Mouse (Mus musculus) CH12.LX (cell line): ENCODE measurements at regions not wholly inside any gene's neighbourhood (a gene's known extent, or its start where the extent isn't known, plus 50 kb on each side); places are given as distances from the start of the nearest gene placed in this dataset.

ENCODE experiments used
- DNase-seq: peaks from one replicate; pipeline ENCODE4 v3.0.0-alpha.2; 2013; ENCODE audit errors: extremely low read depth
- H3K27ac ChIP-seq: 2 replicates; pipeline ENCODE4 v1.5.1; 2012; ENCODE audit warnings: low read depth, mild to moderate bottlenecking, control low read depth, moderate library complexity; ENCODE audit not compliant: insufficient read depth
- H3K27me3 ChIP-seq: replicated peaks from 2 replicates; pipeline ENCODE3; 2012; ENCODE audit warnings: inconsistent platforms
- H3K36me3 ChIP-seq, 2 experiments: replicated peaks in 1 of 2; 2 replicates each; pipeline versions ENCODE3 to v1.6.1; 2012; ENCODE audit warnings: inconsistent platforms in 1 of 2, low read length in 1 of 2, mild to moderate bottlenecking in 1 of 2, mixed read lengths in 1 of 2, moderate library complexity in 1 of 2; ENCODE audit not compliant: control insufficient read depth in 1 of 2, insufficient read depth in 1 of 2
- H3K4me1 ChIP-seq, 2 experiments: 2 replicates each; pipeline ENCODE4 v1.6.1; 2012; ENCODE audit warnings: inconsistent platforms in 1 of 2, moderate library complexity in 1 of 2; ENCODE audit not compliant: insufficient read depth in 2 of 2, control insufficient read depth in 1 of 2
- H3K4me2 ChIP-seq: 2 replicates; pipeline ENCODE4 v1.6.1; 2012; ENCODE audit warnings: low read depth, mild to moderate bottlenecking, control low read depth; ENCODE audit not compliant: poor library complexity, insufficient read depth, severe bottlenecking
- H3K4me3 ChIP-seq, 3 experiments: fragments of 150-350 bp in 1 of 3; sonication (generic) in 1 of 3; replicated peaks in 1 of 3; 2 replicates each; pipeline versions ENCODE3 to v1.5.1; 2011 to 2012; ENCODE audit warnings: low read depth in 2 of 3, low read length in 2 of 3, mild to moderate bottlenecking in 2 of 3, moderate library complexity in 2 of 3, control low read depth in 1 of 3, improper control_type of control experiment in 1 of 3, inconsistent platforms in 1 of 3, mixed read lengths in 1 of 3; ENCODE audit not compliant: poor library complexity in 1 of 3
- H3K79me2 ChIP-seq: replicated peaks from 2 replicates; pipeline ENCODE4 v1.6.1; 2012; ENCODE audit warnings: mild to moderate bottlenecking, moderate library complexity; ENCODE audit not compliant: control insufficient read depth, poor library complexity, insufficient read depth, severe bottlenecking; ENCODE audit errors: extremely low read depth
- H3K9ac ChIP-seq: 2 replicates; pipeline ENCODE4 v1.6.1; 2012; ENCODE audit warnings: low read depth, mild to moderate bottlenecking, control low read depth, moderate library complexity; ENCODE audit not compliant: insufficient read depth
- H3K9me3 ChIP-seq: replicated peaks from 2 replicates; pipeline ENCODE3; 2012; ENCODE audit warnings: low read length, inconsistent platforms, mixed read lengths
- BHLHE40 ChIP-seq: IDR thresholded peaks from 2 replicates; pipeline ENCODE4 v1.6.1; 2011; ENCODE audit warnings: mild to moderate bottlenecking, low read depth, low read length, improper control_type of control experiment
- CHD2 ChIP-seq: IDR thresholded peaks from 2 replicates; pipeline ENCODE4 v1.6.1; 2011; ENCODE audit warnings: low read length, improper control_type of control experiment
- ELF1 ChIP-seq: IDR thresholded peaks from 2 replicates; pipeline ENCODE4 v1.6.1; 2014; ENCODE audit warnings: low read depth, mild to moderate bottlenecking, inconsistent platforms, low read length, improper control_type of control experiment
- ETS1 ChIP-seq: conservative IDR thresholded peaks from 2 replicates; pipeline ENCODE4 v1.6.1; 2012; ENCODE audit warnings: low read depth, mild to moderate bottlenecking, inconsistent platforms, low read length, improper control_type of control experiment, moderate library complexity
- HCFC1 ChIP-seq: IDR thresholded peaks from 2 replicates; pipeline ENCODE4 v1.6.1; 2012; ENCODE audit warnings: low read depth, mild to moderate bottlenecking, inconsistent platforms, low read length, improper control_type of control experiment
- IRF4 ChIP-seq: IDR thresholded peaks from 2 replicates; pipeline ENCODE4 v1.6.1; 2014; ENCODE audit warnings: low read depth, mild to moderate bottlenecking, inconsistent platforms, low read length, improper control_type of control experiment
- JUN ChIP-seq: IDR thresholded peaks from 2 replicates; pipeline ENCODE4 v1.6.1; 2011; ENCODE audit warnings: low read depth, mild to moderate bottlenecking, low read length, improper control_type of control experiment, moderate library complexity; ENCODE audit not compliant: insufficient read depth
- MAFK ChIP-seq: IDR thresholded peaks from 2 replicates; pipeline ENCODE4 v1.6.1; 2011; ENCODE audit warnings: low read length, improper control_type of control experiment; ENCODE audit not compliant: insufficient replicate concordance
- MAZ ChIP-seq: IDR thresholded peaks from 2 replicates; pipeline ENCODE4 v1.6.1; 2012; ENCODE audit warnings: low read depth, mild to moderate bottlenecking, inconsistent platforms, low read length, improper control_type of control experiment, moderate library complexity
- MYC ChIP-seq: IDR thresholded peaks from 2 replicates; pipeline ENCODE4 v1.6.1; 2011; ENCODE audit warnings: low read depth, mild to moderate bottlenecking, improper control_type of control experiment, low read length
- NELFE ChIP-seq: IDR thresholded peaks from 2 replicates; pipeline ENCODE4 v1.6.1; 2011; ENCODE audit warnings: low read depth, low read length, improper control_type of control experiment
- PAX5 ChIP-seq: IDR thresholded peaks from 2 replicates; pipeline ENCODE4 v1.6.1; 2012; ENCODE audit warnings: low read length, inconsistent platforms, mixed read lengths
- POLR2AphosphoS2 ChIP-seq: IDR thresholded peaks from 2 replicates; pipeline ENCODE4 v1.6.1; 2011; ENCODE audit warnings: low read depth, low read length, improper control_type of control experiment
- RAD21 ChIP-seq: IDR thresholded peaks from 2 replicates; pipeline ENCODE4 v1.6.1; 2011; ENCODE audit warnings: low read depth, mild to moderate bottlenecking, low read length, improper control_type of control experiment, moderate library complexity
- RCOR1 ChIP-seq: conservative IDR thresholded peaks from 2 replicates; pipeline ENCODE4 v1.6.1; 2012; ENCODE audit warnings: low read depth, mild to moderate bottlenecking, inconsistent platforms, low read length, improper control_type of control experiment
- SMC3 ChIP-seq: IDR thresholded peaks from 2 replicates; pipeline ENCODE4 v1.6.1; 2011; ENCODE audit warnings: low read depth, low read length, improper control_type of control experiment
- TBP ChIP-seq: conservative IDR thresholded peaks from 2 replicates; pipeline ENCODE4 v1.6.1; 2011; ENCODE audit warnings: low read depth, low read length, improper control_type of control experiment
- TCF12 ChIP-seq: IDR thresholded peaks from 2 replicates; pipeline ENCODE4 v1.6.1; 2014; ENCODE audit warnings: low read depth, mild to moderate bottlenecking, inconsistent platforms, low read length, improper control_type of control experiment
- UBTF ChIP-seq: IDR thresholded peaks from 2 replicates; pipeline ENCODE4 v1.6.1; 2012; ENCODE audit warnings: low read depth, mild to moderate bottlenecking, inconsistent platforms, low read length, improper control_type of control experiment, moderate library complexity
- USF2 ChIP-seq: conservative IDR thresholded peaks from 2 replicates; pipeline ENCODE4 v1.6.1; 2011; ENCODE audit warnings: low read depth, low read length, improper control_type of control experiment
- ZC3H11A ChIP-seq: IDR thresholded peaks from 2 replicates; pipeline ENCODE4 v1.6.1; 2012; ENCODE audit warnings: low read depth, mild to moderate bottlenecking, inconsistent platforms, low read length, improper control_type of control experiment
- ZKSCAN1 ChIP-seq: IDR thresholded peaks from 2 replicates; pipeline ENCODE4 v1.6.1; 2012; ENCODE audit warnings: low read depth, inconsistent platforms, low read length, improper control_type of control experiment, borderline replicate concordance
- ZNF384 ChIP-seq: IDR thresholded peaks from 2 replicates; pipeline ENCODE4 v1.6.1; 2012; ENCODE audit warnings: low read depth, low read length, improper control_type of control experiment, inconsistent platforms
- dilution Hi-C: fragments of 300-500 bp; cut with MboI; formaldehyde crosslinking; loops from 2 replicates; pipeline ENCODE4 v1.14.3; 2020; ENCODE audit warnings: low sequenced_read_pairs; ENCODE audit not compliant: extremely low pct_unique_long_range_greater_than_20kb, extremely low pct_ligation_motif_present
- in situ Hi-C: fragments of 300-500 bp; cut with MboI; formaldehyde crosslinking; loops from 3 replicates; pipeline ENCODE4 v1.14.3; 2019; ENCODE audit warnings: low sequenced_read_pairs, low pct_ligation_motif_present, low pct_unique_long_range_greater_than_20kb, mixed read lengths

DNA sequence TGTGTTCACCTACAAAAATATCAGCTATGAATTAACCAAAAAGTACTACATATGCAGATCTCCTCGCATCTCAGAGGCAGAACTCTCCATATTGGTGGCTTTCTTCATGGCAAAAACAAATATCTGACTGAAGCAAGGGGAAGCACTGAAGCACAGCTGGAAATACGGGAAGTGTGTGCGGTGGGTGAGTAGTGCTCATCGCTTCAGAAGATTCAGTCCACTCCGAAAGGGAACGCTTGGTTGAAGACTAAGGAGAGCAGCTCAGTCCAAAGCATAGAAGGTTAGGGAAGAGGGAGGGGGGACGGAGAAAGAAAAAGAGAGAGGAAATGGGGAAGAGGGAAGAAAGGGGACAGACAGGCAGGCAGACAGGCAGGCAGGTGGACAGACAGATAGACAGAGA is 114.4 kb upstream of the Tmc1 start:
- dilution Hi-C loops = no loop called here
- peaks cover 7% of the 10 kb centered on the region for H3K9me3 ChIP-seq
- no peaks in the 10 kb centered on the region for H3K27me3 ChIP-seq
- in situ Hi-C loops = no loop called here
- H3K79me2 ChIP-seq = no peaks in the 10 kb centered on the region
- no peak overlapping the region for H3K9ac ChIP-seq
- H3K4me1 ChIP-seq = peaks cover 2 to 12% of the 10 kb centered on the region in 2 experiments; a peak in 3 of 4 replicates
- H3K4me2 ChIP-seq = no peak overlapping the region
- no peak overlapping the region for H3K27ac ChIP-seq
- H3K4me3 ChIP-seq = no peak overlapping the region
- no peak for DNase-seq
- no peak for TF ChIP-seq MYC
- no peak for TF ChIP-seq TBP
- no peak for TF ChIP-seq JUN
- TF ChIP-seq ZNF384 = no peak
- no peak for TF ChIP-seq USF2
- no peaks in the 10 kb centered on the region for H3K36me3 ChIP-seq

DNA sequence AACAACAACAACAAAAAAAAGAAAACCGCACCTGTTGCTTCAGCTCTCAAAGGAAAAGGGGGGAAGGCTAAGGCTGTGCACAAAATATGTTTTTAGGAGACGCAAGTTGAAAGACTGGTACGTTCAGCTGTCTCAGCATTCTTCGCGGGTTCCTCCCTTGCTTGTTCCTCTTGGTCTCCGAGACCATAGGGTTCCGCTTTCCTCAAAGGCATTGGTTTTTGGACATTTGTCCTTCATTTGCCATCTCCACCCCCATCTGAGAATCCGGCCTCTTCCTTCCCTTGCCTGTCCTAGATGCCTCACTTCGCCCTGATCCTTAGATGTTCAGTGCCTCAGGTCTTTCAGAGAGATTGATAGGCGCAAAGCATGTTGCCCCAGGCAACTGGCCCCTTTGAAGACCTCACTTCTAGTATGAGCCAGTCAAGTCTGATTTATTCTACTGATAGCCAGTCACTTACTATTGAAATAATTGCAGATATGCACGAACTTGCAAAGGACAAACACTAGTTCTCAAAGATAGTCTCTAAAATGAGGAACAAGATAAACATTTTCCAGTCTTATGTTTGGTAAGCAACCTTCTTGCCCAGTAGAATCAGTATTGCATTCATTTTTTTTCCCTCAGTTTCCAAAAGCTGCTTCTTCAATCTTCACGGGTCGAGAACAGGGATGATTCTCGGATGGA is 112.6 kb upstream of the Tmc1 start:
- Histone ChIP-seq H3K4me2 (no peak overlapping the region), H3K4me1 (peaks cover 2 to 12% of the 10 kb centered on the region in 2 experiments; a peak in 3 of 4 replicates), H3K9ac (no peak overlapping the region), H3K36me3 (no peaks in the 10 kb centered on the region), H3K9me3 (peaks cover 5% of the 10 kb centered on the region), H3K4me3 (no peak overlapping the region), H3K79me2 (no peaks in the 10 kb centered on the region), H3K27ac (no peak overlapping the region), H3K27me3 (no peaks in the 10 kb centered on the region)
- DNase-seq = no peak
- dilution Hi-C loops = no loop called here
- in situ Hi-C loops = no loop called here
- TF ChIP-seq IRF4 = no peak
- TF ChIP-seq ELF1 = no peak
- TF ChIP-seq NELFE = no peak
- TF ChIP-seq RCOR1 = no peak
- no peak for TF ChIP-seq HCFC1
- TF ChIP-seq MAZ = no peak
- no peak for TF ChIP-seq SMC3
- TF ChIP-seq ZC3H11A = no peak
- no peak for TF ChIP-seq RAD21
- no peak for TF ChIP-seq UBTF
- no peak for TF ChIP-seq CHD2
- TF ChIP-seq ZKSCAN1 = no peak
- TF ChIP-seq PAX5 = no peak
- TF ChIP-seq BHLHE40 = no peak
- TF ChIP-seq ZNF384 = no peak
- TF ChIP-seq POLR2AphosphoS2 = no peak
- TF ChIP-seq TCF12 = no peak
- TF ChIP-seq MAFK = no peak
- TF ChIP-seq ETS1 = no peak
